Mouse (Mus musculus): ENCODE data around the gene Ccser2. TPM values are rescaled to one million over a fixed set of nuclear protein-coding genes. Genes with fewer than 3 reads are reported as not detected.

Ccser2 gene
- polyA plus RNA-seq, 1 experiment: 88.5 TPM

GRCm38 (mm10) chr14:36868769-36869362 lies 99.7 kb downstream of the Ccser2 start:
- H3K27ac ChIP-seq (replicated peaks; ENCODE audit: low read depth, low read length): no peak overlapping the region
- H3K4me3 ChIP-seq (ENCODE audit: insufficient read depth, low read depth, low read length): no peak overlapping the region

DNA sequence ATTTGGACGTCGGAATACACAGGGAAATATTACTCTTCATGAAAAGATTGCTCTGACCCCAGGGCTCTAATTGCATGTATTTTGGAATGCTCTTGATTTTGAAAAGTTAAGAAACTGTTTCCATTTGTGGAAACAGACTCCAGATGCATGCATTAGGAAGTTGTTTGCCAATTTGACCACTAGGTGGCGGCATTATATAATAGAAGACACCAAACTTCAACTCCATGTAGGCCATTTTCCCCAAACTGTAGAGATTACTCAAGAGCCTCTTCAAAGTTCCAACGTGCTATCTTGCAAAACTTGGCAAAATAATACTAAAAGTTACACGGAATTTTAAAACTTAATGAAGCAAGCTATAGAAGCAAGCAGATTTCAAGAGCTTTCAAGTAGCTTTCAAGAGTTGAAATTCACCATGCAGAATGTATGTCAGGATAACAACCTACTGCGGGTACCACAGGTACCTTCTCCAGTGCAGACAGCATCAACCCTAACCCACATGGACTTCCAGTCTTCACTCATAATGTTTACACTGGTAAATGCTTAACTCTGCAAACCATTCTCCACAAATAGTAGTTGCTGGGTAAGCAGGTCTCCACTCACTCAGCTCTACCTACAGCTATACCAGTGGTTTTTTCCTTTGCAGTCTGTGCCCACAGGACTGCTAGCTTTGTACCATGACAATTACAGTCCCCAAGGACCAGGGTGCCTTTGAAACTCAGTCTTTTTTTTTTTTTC lies 101.4 kb downstream of the Ccser2 start:
- H3K4me1 ChIP-seq (ENCODE audit: control insufficient read depth, insufficient read depth, insufficient read length, low read length): no peaks in the 10 kb centered on the region

More at GRCm38 (mm10) chr14:36868769-36869362, 99.7 kb downstream of the Ccser2 start:
- H3K4me1 ChIP-seq (ENCODE audit: control insufficient read depth, insufficient read depth, insufficient read length, low read length): no peaks in the 10 kb centered on the region

GRCm38 (mm10) chr14:36863877-36864489 lies 104.6 kb downstream of the Ccser2 start:
- peak overlapping the region; percentile 58 for H3K4me3 ChIP-seq (ENCODE audit: insufficient read depth, low read depth, low read length)
- H3K27ac ChIP-seq (replicated peaks; ENCODE audit: low read depth, low read length): no peak overlapping the region

More for the DNA sequence above, 101.4 kb downstream of the Ccser2 start:
- Histone ChIP-seq H3K4me3 (ENCODE audit: insufficient read depth, low read depth, low read length) (no peak overlapping the region), H3K27ac (replicated peaks; ENCODE audit: low read depth, low read length) (no peak overlapping the region)

GRCm38 (mm10) chr14:36862387-36862786 lies 106.2 kb downstream of the Ccser2 start:
- H3K4me3 ChIP-seq (ENCODE audit: insufficient read depth, low read depth, low read length): no peak overlapping the region
- H3K4me1 ChIP-seq (ENCODE audit: control insufficient read depth, insufficient read depth, insufficient read length, low read length): no peaks in the 10 kb centered on the region
- H3K27ac ChIP-seq (replicated peaks; ENCODE audit: low read depth, low read length): no peak overlapping the region

More at GRCm38 (mm10) chr14:36863877-36864489, 104.6 kb downstream of the Ccser2 start:
- no peaks in the 10 kb centered on the region for H3K4me1 ChIP-seq (ENCODE audit: control insufficient read depth, insufficient read depth, insufficient read length, low read length)

- Histone ChIP-seq H3K4me1 (ENCODE audit: control insufficient read depth, insufficient read depth, insufficient read length, low read length) (no peaks in the 10 kb centered on the region), H3K27ac (replicated peaks; ENCODE audit: low read depth, low read length) (no peak overlapping the region), H3K4me3 (ENCODE audit: insufficient read depth, low read depth, low read length) (no peak overlapping the region)
These were observed 109.6 kb downstream of the Ccser2 start for GRCm38 (mm10) chr14:36858932-36859331.

DNA sequence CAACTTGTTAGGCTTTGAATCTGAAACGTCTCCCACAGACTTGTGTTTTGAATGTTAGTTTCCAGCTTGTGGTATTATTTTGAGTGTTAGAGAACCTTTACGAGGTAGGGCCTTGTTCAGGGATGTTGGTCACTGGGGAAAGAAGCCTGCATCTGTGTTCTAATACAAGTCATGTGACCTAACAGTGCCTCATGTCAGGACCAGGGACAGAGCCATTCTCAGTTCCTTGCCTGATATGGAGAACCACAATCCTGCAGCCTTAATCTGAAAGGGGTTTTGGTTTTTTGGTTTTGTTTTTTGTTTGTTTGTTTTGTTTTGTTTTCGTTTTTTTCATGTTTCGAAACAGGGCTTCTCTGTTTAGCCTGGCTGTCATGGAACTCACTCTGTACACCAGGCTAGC lies 115.6 kb downstream of the Ccser2 start:
- Histone ChIP-seq H3K27ac (replicated peaks; ENCODE audit: low read depth, low read length) (no peak overlapping the region), H3K4me1 (ENCODE audit: control insufficient read depth, insufficient read depth, insufficient read length, low read length) (no peaks in the 10 kb centered on the region), H3K4me3 (ENCODE audit: insufficient read depth, low read depth, low read length) (no peak overlapping the region)

- Histone ChIP-seq H3K27ac (replicated peaks; ENCODE audit: low read depth, low read length) (no peak overlapping the region), H3K4me3 (ENCODE audit: insufficient read depth, low read depth, low read length) (no peak overlapping the region), H3K4me1 (ENCODE audit: control insufficient read depth, insufficient read depth, insufficient read length, low read length) (no peaks in the 10 kb centered on the region)
These were observed 119.7 kb downstream of the Ccser2 start for GRCm38 (mm10) chr14:36848860-36849259.

Other genes with a start within 250 kb of the Ccser2 start
- gene Rgr, start 80.2 kb upstream of the Ccser2 start, polyA plus RNA-seq (2012; ENCODE audit: insufficient read depth, insufficient read length, missing spikeins): not detected in 2 replicates
- not detected in 2 replicates for gene Lrit1, start 86.1 kb upstream of the Ccser2 start, polyA plus RNA-seq (2012; ENCODE audit: insufficient read depth, insufficient read length, missing spikeins)
- gene Lrit2, start 99.2 kb upstream of the Ccser2 start, polyA plus RNA-seq (2012; ENCODE audit: insufficient read depth, insufficient read length, missing spikeins): not detected in 2 replicates
- not detected in 2 replicates for gene Cdhr1, start 129.6 kb upstream of the Ccser2 start, polyA plus RNA-seq (2012; ENCODE audit: insufficient read depth, insufficient read length, missing spikeins)
- 2.2 TPM in 1 of 2 replicates, not detected in the other for gene 2610528A11Rik, start 145.2 kb upstream of the Ccser2 start, polyA plus RNA-seq (2012; ENCODE audit: insufficient read depth, insufficient read length, missing spikeins)
- 1,037 and 1,094 TPM in 2 replicates for gene Ghitm, start 166.5 kb upstream of the Ccser2 start, polyA plus RNA-seq (2012; ENCODE audit: insufficient read depth, insufficient read length, missing spikeins)